Mouse (Mus musculus) T-helper 17 cell (primary cell): Measurements from ENCODE around the gene 4933400A11Rik.

ENCODE experiments used
- in situ Hi-C, 2 experiments: fragments of 300-600 bp; cut with MboI, MseI; formaldehyde crosslinking; loops; 1 replicate in 1 of 2; 2 replicates in 1 of 2; pipeline ENCODE4 v1.15.1; 2025; ENCODE audit warnings: high pct_unique_total_duplicates in 2 of 2

Gene 4933400A11Rik

DNA sequence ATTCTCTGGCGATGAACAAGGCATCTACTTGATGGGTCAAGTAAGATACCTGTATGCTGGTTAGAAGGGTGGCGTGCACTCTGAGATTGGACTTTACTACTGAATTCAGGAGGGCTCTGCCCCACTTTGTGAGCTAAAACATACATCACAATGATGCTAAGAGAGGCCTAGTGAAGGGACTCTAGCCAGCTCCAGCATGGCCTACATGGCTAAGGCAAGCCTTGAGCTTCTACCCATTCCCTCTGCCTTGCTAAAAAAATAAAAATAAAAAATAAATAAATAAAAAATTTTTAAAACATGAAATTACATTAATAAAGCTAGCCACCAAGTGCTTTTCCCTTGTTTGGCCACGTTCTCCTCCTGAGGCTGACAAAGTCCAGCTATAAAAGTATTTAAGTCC, at the start of gene 4933400A11Rik:
Gene 4933400A11Rik (minus strand): TSS at position 101 of the 400 bp plus-strand sequence.
- in situ Hi-C loops = no loop called here

- in situ Hi-C loops = no loop called here
Observed at GRCm38 (mm10) chrX:169828136-169828535, 48.7 kb upstream of the 4933400A11Rik start.

DNA sequence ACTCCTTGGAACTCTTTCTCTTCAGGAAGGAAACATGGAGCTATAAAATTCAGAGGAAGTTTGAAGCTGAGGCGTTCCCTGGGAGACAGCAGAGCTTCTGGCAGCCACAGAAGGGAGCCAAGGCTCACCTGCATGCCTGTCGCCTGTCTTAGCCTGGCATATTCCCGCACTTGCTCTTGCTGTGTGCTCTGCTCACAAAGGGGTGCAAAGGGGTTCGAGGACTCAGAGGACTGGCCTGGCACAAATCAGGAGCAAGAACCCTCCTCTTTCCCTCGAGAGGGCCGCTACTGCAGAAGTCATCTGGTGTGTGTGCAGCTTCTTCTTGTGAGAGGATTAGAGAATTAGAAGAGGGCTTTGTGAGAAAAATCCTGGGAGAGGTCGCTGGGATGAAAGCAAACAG, 48.3 kb upstream of the 4933400A11Rik start:
- in situ Hi-C loops = no loop called here

DNA sequence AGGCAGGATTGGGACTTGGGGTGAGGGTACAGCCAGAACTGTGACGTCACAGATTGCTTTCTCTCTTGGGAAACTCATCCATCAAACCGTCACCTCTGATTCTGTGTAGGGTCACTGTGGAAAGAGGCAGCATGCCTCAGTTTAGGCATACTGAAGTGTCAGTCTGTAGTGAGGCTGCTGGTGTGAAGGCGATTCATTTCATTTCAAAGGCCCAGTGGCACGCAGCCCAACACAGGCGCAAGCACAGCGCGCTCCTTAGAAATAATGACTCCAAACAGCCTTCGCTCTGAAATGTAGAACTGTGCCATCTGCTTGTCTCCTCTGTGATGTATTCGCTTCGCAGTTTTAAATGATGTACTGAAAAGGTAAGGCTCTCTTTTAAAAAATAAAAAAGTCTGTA, 47.5 kb upstream of the 4933400A11Rik start:
- in situ Hi-C loops = no loop called here

- in situ Hi-C loops = no loop called here
Observed at GRCm38 (mm10) chrX:169813673-169814072, 34.2 kb upstream of the 4933400A11Rik start.

GRCm38 (mm10) chrX:169811783-169812182, 32.3 kb upstream of the 4933400A11Rik start:
- in situ Hi-C loops = no loop called here

DNA sequence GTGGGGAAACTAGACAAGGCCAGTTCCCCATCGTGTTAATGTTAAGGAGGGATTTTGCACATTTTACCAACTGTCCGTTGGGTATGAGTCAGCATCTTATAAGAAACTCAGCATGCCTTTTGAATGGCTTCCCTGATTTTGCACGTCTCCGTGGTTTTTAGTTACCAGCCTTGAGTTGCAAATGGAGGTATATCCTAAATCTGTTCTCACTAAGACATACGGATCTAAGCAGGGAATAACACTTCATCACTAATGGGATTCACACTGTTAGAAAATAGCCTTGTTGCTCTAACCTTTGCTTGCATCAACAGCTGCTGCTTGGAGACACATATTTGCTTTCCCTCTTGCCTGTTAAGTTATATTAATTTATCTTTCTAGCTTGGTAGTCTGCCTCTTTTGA, 31.9 kb upstream of the 4933400A11Rik start:
- in situ Hi-C loops = no loop called here

DNA sequence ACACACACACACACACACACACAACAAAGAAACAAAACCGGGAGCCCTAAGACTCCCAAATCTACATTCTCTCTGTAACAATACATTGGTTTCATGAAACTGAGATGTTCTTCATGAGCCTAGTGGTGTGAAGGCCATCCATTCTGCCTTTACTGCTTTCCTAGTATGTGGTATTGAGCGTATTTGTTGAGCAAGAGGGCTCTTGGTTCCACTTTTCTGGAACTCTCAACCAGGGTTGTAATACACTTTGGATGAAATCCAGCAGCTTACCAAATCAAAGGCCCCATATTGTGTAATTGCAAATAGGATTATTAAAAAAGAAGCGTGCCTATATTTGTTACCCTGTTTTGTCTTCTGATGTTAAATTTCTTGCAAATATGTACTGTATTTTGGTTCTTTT, 28.3 kb upstream of the 4933400A11Rik start:
- in situ Hi-C loops = no loop called here

- in situ Hi-C loops = no loop called here
Observed at GRCm38 (mm10) chrX:169805791-169806190, 26.4 kb upstream of the 4933400A11Rik start.

- in situ Hi-C loops = no loop called here
Observed at GRCm38 (mm10) chrX:169800238-169800637, 20.8 kb upstream of the 4933400A11Rik start.

GRCm38 (mm10) chrX:169798987-169799680, 19.7 kb upstream of the 4933400A11Rik start:
- in situ Hi-C loops = no loop called here

DNA sequence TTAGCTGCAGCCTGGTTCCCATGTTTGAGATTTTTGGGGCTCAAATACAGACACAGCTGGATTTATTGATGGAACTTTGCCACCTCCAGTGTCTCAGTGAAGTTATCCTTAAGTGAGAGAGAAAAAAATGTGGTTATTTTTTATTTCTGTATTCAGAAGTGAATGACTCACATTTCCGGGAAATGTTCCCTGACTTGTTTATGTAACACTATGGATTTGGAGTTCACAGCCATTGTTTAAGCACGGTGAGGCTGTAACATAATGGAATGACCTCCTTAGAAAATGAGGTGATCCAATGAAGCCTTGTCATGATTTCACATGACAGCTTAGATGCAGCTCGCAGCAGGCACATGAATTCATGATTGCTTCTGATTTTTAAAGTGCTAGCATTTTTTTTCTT, 17.7 kb upstream of the 4933400A11Rik start:
- in situ Hi-C loops = no loop called here

GRCm38 (mm10) chrX:169794831-169795311, 15.4 kb upstream of the 4933400A11Rik start:
- in situ Hi-C loops = no loop called here

GRCm38 (mm10) chrX:169794421-169794820, 15.0 kb upstream of the 4933400A11Rik start:
- in situ Hi-C loops = no loop called here

DNA sequence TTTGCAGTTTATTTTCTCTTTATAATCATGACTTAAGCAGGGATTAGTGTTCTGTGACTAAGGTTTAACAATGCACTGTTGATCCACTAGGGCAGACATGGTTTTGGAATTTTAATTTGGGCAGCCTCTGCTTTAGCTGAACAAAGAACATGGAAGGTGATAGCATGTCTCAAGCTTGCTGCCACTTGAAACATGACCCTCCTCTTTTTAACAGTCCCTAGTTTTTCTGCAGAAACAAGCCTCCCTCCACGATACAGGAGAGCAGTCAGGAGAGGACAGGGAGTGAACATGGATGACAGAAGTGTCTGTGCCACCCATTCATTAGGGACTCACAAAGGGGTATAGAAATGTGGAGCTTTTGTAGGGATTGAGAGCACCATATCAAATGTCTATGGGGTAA, 13.4 kb upstream of the 4933400A11Rik start:
- in situ Hi-C loops = no loop called here

GRCm38 (mm10) chrX:169789702-169790101, 10.3 kb upstream of the 4933400A11Rik start:
- in situ Hi-C loops = no loop called here

GRCm38 (mm10) chrX:169758001-169758400, 21.4 kb downstream of the 4933400A11Rik start:
- in situ Hi-C loops = no loop called here

GRCm38 (mm10) chrX:169735387-169735969, 44.0 kb downstream of the 4933400A11Rik start:
- in situ Hi-C loops = no loop called here
